Comparison of ENCODE assay signal across 17 mouse cellular contexts in genomic region chr16:95275713-95276502, GRCm38 (mm10). TPM values are rescaled to one million over a fixed set of nuclear protein-coding genes. Genes with fewer than 3 reads are reported as not detected.
DNase-seq lines count a peak whose midpoint lies in the region; ATAC-seq lines count a peak whose summit lies in the region.
"Had no signal": no experiment of that assay in that cellular context is flagged by ENCODE, and none has a peak within 500 bp of the region (broad histone marks: within the 10 kb centered on the region; RNA-seq: fewer than 3 reads in every experiment).

No protein-coding gene starts in this region.

- DNase-seq in heart, adult 11 months: peak; percentile 80
- DNase-seq in CD4-positive, CD25-positive, alpha-beta regulatory T cell, adult 2 months (ENCODE audit: low read depth, low spot score): peak; percentile 35
- peak; percentile 44 for DNase-seq in lung, postnatal 10 days
- no peak for DNase-seq in limb, embryonic 10.5 days (ENCODE audit: low spot score)
- no peak for DNase-seq in thymus, postnatal 4 days
- DNase-seq in embryo, embryonic 11 days: no peak
- DNase-seq: adrenal gland, adult 2 months; cerebellum, adult 8-10 months; right cerebral cortex, postnatal 25 days had no signal

- H3K4me2 ChIP-seq in heart, embryonic 12.5 days: no peak overlapping the region
- H3K4me2 ChIP-seq: embryonic facial prominence, embryonic 15.5 days; forebrain, embryonic 13.5 days; hindbrain, embryonic 13.5 days; lung, embryonic 15.5 days; midbrain, embryonic 13.5 days had no signal

- no peak overlapping the region for H3K9ac ChIP-seq in heart, embryonic 12.5 days
- H3K9ac ChIP-seq: embryonic facial prominence, embryonic 15.5 days; forebrain, embryonic 13.5 days; hindbrain, embryonic 13.5 days; lung, embryonic 15.5 days; midbrain, embryonic 13.5 days had no signal

- WGBS in heart, embryonic 12.5 days: 72% methylated on average over 10 of the region's 10 CpGs
- 92% methylated on average over 10 of the region's 10 CpGs for WGBS in limb, embryonic 10.5 days

- no peak overlapping the region for H3K27ac ChIP-seq in heart, embryonic 12.5 days (ENCODE audit: poor library complexity, severe bottlenecking)
- H3K27ac ChIP-seq in limb, embryonic 10.5 days: no peak overlapping the region
- H3K27ac ChIP-seq: embryonic facial prominence, embryonic 15.5 days; forebrain, embryonic 13.5 days; hindbrain, embryonic 13.5 days; lung, embryonic 15.5 days; midbrain, embryonic 13.5 days had no signal

- no peak overlapping the region for H3K4me3 ChIP-seq in heart, embryonic 12.5 days
- H3K4me3 ChIP-seq in limb, embryonic 10.5 days: no peak overlapping the region
- H3K4me3 ChIP-seq: embryonic facial prominence, embryonic 15.5 days; forebrain, embryonic 13.5 days; hindbrain, embryonic 13.5 days; lung, embryonic 15.5 days; midbrain, embryonic 13.5 days had no signal

- no peak for ATAC-seq in heart, embryonic 12.5 days (ENCODE audit: insufficient number of reproducible peaks, low FRiP score)
- ATAC-seq in inflammation-experienced regulatory T-cells, adult 6 months: peak; percentile 36
- ATAC-seq: forebrain, embryonic 13.5 days; intestine, postnatal 0 days; midbrain, embryonic 13.5 days had no signal

- H3K27me3 ChIP-seq in heart, embryonic 12.5 days (replicated peaks): no peaks in the 10 kb centered on the region
- H3K27me3 ChIP-seq in limb, embryonic 10.5 days (ENCODE audit: low read depth, poor library complexity, severe bottlenecking): no peaks in the 10 kb centered on the region
- H3K27me3 ChIP-seq: embryonic facial prominence, embryonic 15.5 days; forebrain, embryonic 13.5 days; hindbrain, embryonic 13.5 days; lung, embryonic 15.5 days; midbrain, embryonic 13.5 days had no signal

- no peaks in the 10 kb centered on the region for H3K9me3 ChIP-seq in heart, embryonic 12.5 days (replicated peaks)
- no peaks in the 10 kb centered on the region for H3K9me3 ChIP-seq in limb, embryonic 10.5 days (replicated peaks)
- H3K9me3 ChIP-seq: embryonic facial prominence, embryonic 15.5 days; forebrain, embryonic 13.5 days; hindbrain, embryonic 13.5 days; lung, embryonic 15.5 days; midbrain, embryonic 13.5 days had no signal

- H3K36me3 ChIP-seq in heart, embryonic 12.5 days: no peaks in the 10 kb centered on the region
- H3K36me3 ChIP-seq in limb, embryonic 10.5 days: no peaks in the 10 kb centered on the region
- H3K36me3 ChIP-seq: embryonic facial prominence, embryonic 15.5 days; hindbrain, embryonic 13.5 days; lung, embryonic 15.5 days; midbrain, embryonic 13.5 days had no signal

- H3K4me1 ChIP-seq in heart, embryonic 12.5 days (replicated peaks): peaks cover 3% of the 10 kb centered on the region; the same call in 1 of the 2 replicates
- H3K4me1 ChIP-seq in limb, embryonic 10.5 days: no peaks in the 10 kb centered on the region
- H3K4me1 ChIP-seq: embryonic facial prominence, embryonic 15.5 days; forebrain, embryonic 13.5 days; hindbrain, embryonic 13.5 days; midbrain, embryonic 13.5 days had no signal

RNA-seq across cellular contexts. Expression of gene Kcnj15, which starts 18.6 kb away (rescaled TPM):
- 0.53 and 1.1 TPM in 2 replicates for polyA plus RNA-seq in heart, embryonic 12.5 days (2016; fragmentation: Nextera tagmentation; extraction: Ambion mirVana)
- under 1 TPM; 0.19 to 0.86 (median 0.36) TPM for polyA plus RNA-seq in inflammation-experienced regulatory T-cells, adult 6 months (2017; shearing (Covaris generic))
- polyA plus RNA-seq in limb, embryonic 10.5 days (2016; fragmentation: Nextera tagmentation; extraction: Ambion mirVana): 0.49 and 0.69 TPM in 2 replicates

Comparison
In these comparisons a context has a peak if more than half of its experiments do, and no peak if none do; other contexts are left out.
1. DNase-seq: peak in heart, adult 11 months (single experiment), CD4-positive, CD25-positive, alpha-beta regulatory T cell, adult 2 months (single experiment) and lung, postnatal 10 days (single experiment); none in limb, embryonic 10.5 days (single experiment), thymus, postnatal 4 days (single experiment) and embryo, embryonic 11 days (single experiment).